Mouse (Mus musculus) liver, embryonic 14.5 days (tissue): ENCODE measurements around the gene Elovl5.

Experiments used
- CTCF ChIP-seq: IDR thresholded peaks from 2 replicates; pipeline ENCODE4 v1.5.1; 2016; ENCODE audit warnings: antibody characterized with exemption, low read depth, control low read depth
- EP300 ChIP-seq: IDR thresholded peaks from 2 replicates; pipeline ENCODE4 v1.6.1; 2016; ENCODE audit warnings: antibody characterized with exemption, low read depth

DNA sequence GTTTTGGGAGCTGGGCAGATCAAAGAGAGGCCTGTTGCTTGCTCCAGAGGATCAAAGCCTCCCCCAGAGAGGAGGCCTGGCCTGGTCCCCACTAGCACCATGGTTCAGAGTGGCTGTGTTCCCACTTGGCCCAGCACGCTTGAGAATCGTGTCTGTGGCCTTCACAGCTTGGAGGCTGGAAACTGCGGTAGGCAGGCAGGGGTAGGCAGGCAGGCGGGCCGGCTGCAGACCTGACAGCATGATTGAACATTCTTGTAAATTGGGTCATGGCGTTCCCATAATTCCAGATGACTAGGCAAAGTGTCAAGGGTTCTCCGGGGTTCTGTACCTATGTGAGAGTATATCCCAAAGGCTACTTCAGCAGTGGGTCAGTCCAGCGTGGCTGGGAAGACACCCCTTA is 35.9 kb downstream of the Elovl5 start:
- TF ChIP-seq CTCF, result no peak
- no peak for TF ChIP-seq EP300
